Mouse (Mus musculus): Measurements from ENCODE around the gene Hepacam2. TPM values are rescaled to one million over a fixed set of nuclear protein-coding genes. Genes with fewer than 3 reads are reported as not detected.
A peak's percentile ranks its signal among the peaks of the same experiment; 100 is the strongest.
"Not testable (repeated sequence)": the region's sequence is repeated elsewhere in the genome, so short reads cannot be mapped to it uniquely, and the experiment has no call there.

Gene Hepacam2
- under 1 TPM in 2 of 3 experiments, not detected in 1; 0.21 to 0.30 TPM for polyA plus RNA-seq (2017; shearing (Covaris generic))

- ATAC-seq, result peak; percentile 100
Measured at GRCm38 (mm10) chr6:3498162-3498848, at the start of gene Hepacam2, which contains the start of gene Vps50. Gene Hepacam2 (minus strand): TSS chr6:3498298. Gene Vps50 (plus strand): TSS chr6:3498382.

GRCm38 (mm10) chr6:3544970-3545369, 46.9 kb upstream of the Hepacam2 start:
- ATAC-seq, result no peak

- no peak for ATAC-seq
Measured at GRCm38 (mm10) chr6:3543862-3544261, 45.8 kb upstream of the Hepacam2 start.

- ATAC-seq, result no peak
Measured at GRCm38 (mm10) chr6:3539470-3539869, 41.4 kb upstream of the Hepacam2 start.

- ATAC-seq, result no peak
Measured at GRCm38 (mm10) chr6:3536048-3536447, 38.0 kb upstream of the Hepacam2 start.

- ATAC-seq, result no peak
Measured at GRCm38 (mm10) chr6:3531445-3531844, 33.3 kb upstream of the Hepacam2 start.

GRCm38 (mm10) chr6:3528198-3528597, 30.1 kb upstream of the Hepacam2 start:
- ATAC-seq, result no peak

GRCm38 (mm10) chr6:3512611-3513010, 14.5 kb upstream of the Hepacam2 start:
- no peak for ATAC-seq

- no peak for ATAC-seq
Measured at GRCm38 (mm10) chr6:3511612-3512011, 13.5 kb upstream of the Hepacam2 start.

GRCm38 (mm10) chr6:3511116-3511515, 13.0 kb upstream of the Hepacam2 start:
- no peak for ATAC-seq

GRCm38 (mm10) chr6:3509782-3510181, 11.7 kb upstream of the Hepacam2 start:
- peak; percentile 77 for ATAC-seq

GRCm38 (mm10) chr6:3508151-3508550, 10.1 kb upstream of the Hepacam2 start:
- ATAC-seq, result not testable (repeated sequence)

GRCm38 (mm10) chr6:3507078-3507477, 9.0 kb upstream of the Hepacam2 start:
- ATAC-seq, result no peak

GRCm38 (mm10) chr6:3505289-3505688, 7.2 kb upstream of the Hepacam2 start:
- no peak for ATAC-seq

- no peak for ATAC-seq
Measured at GRCm38 (mm10) chr6:3500286-3500685, 2.2 kb upstream of the Hepacam2 start.

GRCm38 (mm10) chr6:3496210-3496609, 1.9 kb downstream of the Hepacam2 start:
- ATAC-seq, result peak; percentile 39

- ATAC-seq, result no peak
Measured at GRCm38 (mm10) chr6:3494285-3494684, 3.8 kb downstream of the Hepacam2 start.

- no peak for ATAC-seq
Measured at GRCm38 (mm10) chr6:3487355-3487754, 10.7 kb downstream of the Hepacam2 start.

- no peak for ATAC-seq
Measured at GRCm38 (mm10) chr6:3485133-3485532, 13.0 kb downstream of the Hepacam2 start.

GRCm38 (mm10) chr6:3481705-3482104, 16.4 kb downstream of the Hepacam2 start:
- no peak for ATAC-seq

GRCm38 (mm10) chr6:3479853-3480252, 18.2 kb downstream of the Hepacam2 start:
- ATAC-seq, result no peak

- no peak for ATAC-seq
Measured at GRCm38 (mm10) chr6:3476299-3476698, 21.8 kb downstream of the Hepacam2 start.

GRCm38 (mm10) chr6:3470706-3471105, 27.4 kb downstream of the Hepacam2 start:
- no peak for ATAC-seq

- ATAC-seq, result no peak
Measured at GRCm38 (mm10) chr6:3468627-3469026, 29.5 kb downstream of the Hepacam2 start.

- ATAC-seq, result no peak
Measured at GRCm38 (mm10) chr6:3463594-3463993, 34.5 kb downstream of the Hepacam2 start.

Measured in inflammation-experienced regulatory T-cells, adult 6 months (primary cell).